Mouse (Mus musculus) olfactory bulb, adult 2 months (tissue): Measurements from ENCODE around the gene Galnt2.

Source experiments
- CTCF ChIP-seq: fragments of 200-500 bp; IDR thresholded peaks from 2 replicates; pipeline ENCODE4 v1.5.1; 2012; ENCODE audit warnings: low read depth, mild to moderate bottlenecking, low read length, moderate library complexity; ENCODE audit not compliant: insufficient read depth
- POLR2A ChIP-seq: fragments of 200-500 bp; IDR thresholded peaks from 2 replicates; pipeline ENCODE4 v1.6.1; 2012; ENCODE audit warnings: mild to moderate bottlenecking, low read depth, low read length, moderate library complexity; ENCODE audit not compliant: insufficient read depth

DNA sequence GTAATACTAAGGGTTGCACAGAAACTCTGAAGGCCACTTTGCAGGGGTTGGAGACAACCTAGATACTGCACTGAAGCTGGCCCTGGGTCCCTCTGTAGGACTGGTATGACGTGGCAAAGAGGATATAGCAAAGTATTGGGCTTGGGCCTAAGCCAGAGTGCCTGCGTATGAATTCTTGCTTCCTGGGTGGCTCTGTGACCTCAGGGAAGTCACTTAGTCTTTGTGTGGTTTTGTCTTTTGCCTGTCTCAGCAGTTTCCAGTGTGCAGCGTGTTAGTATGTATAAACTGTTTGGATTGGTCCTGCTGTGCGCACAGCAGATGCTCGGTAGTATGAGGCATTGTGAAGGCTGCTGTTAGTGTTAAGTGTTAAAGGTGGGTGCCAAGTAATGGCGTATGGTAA is 11.0 kb downstream of the Galnt2 start:
- TF ChIP-seq CTCF (no peak), POLR2A (no peak)
